Mouse (Mus musculus) heart, postnatal 0 days (tissue): Measurements from ENCODE around the gene Chaf1a.

Experiments
- CTCF ChIP-seq: IDR thresholded peaks from 2 replicates; pipeline ENCODE4 v1.5.1; 2016; ENCODE audit warnings: antibody characterized with exemption, control low read depth, low read depth
- EP300 ChIP-seq: IDR thresholded peaks from 2 replicates; pipeline ENCODE4 v1.6.1; 2016; ENCODE audit warnings: antibody characterized with exemption, low read depth

DNA sequence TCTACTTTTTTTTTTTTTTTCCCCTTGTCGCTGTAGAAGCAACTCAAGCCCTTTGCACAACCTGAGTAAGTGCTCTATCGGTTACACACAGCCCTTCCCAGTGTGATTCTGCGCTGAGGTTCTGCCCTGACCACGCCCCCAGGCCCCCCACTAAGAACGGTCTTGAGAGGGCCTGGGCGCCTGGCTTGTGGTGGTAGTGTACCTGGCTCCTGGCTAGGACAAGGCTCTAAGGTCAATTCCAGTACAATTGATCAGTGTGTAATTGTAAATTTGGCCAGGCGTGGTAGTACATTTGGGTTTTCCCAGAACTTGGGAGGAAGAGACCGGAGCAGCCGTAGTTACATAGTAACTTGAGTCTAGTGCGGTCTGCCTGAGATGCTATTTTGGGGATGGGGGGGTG, 33.3 kb upstream of the Chaf1a start:
- TF ChIP-seq CTCF: no peak
- TF ChIP-seq EP300: no peak
